Mouse (Mus musculus) stomach, embryonic 15.5 days (tissue): ENCODE measurements around the gene Atp11a. TPM values are rescaled to one million over a fixed set of nuclear protein-coding genes. Genes with fewer than 3 reads are reported as not detected.

Experiments
- ATAC-seq: fragments of 200-750 bp; cut with Nextera tagmentation; 2 replicates; pipeline ENCODE4 v1.8.0; 2017; ENCODE audit warnings: low read depth, moderate number of reproducible peaks, moderate TSS enrichment; ENCODE audit not compliant: insufficient read depth, low FRiP score
- H3K27ac ChIP-seq: fragments of 300-500 bp; sonication (generic); 2 replicates; pipeline ENCODE4 v1.5.1; 2015; ENCODE audit warnings: mild to moderate bottlenecking, inconsistent platforms
- H3K27me3 ChIP-seq: fragments of 300-500 bp; sonication (generic); replicated peaks from 2 replicates; pipeline ENCODE4 v1.6.1; 2015; ENCODE audit warnings: inconsistent platforms
- H3K36me3 ChIP-seq: fragments of 300-500 bp; sonication (generic); 2 replicates; pipeline ENCODE4 v1.6.1; 2015; ENCODE audit warnings: inconsistent platforms
- H3K4me1 ChIP-seq: fragments of 300-500 bp; sonication (generic); 2 replicates; pipeline ENCODE4 v1.6.1; 2015; ENCODE audit warnings: inconsistent platforms
- H3K4me2 ChIP-seq: fragments of 300-500 bp; sonication (generic); 2 replicates; pipeline ENCODE4 v1.6.1; 2015; ENCODE audit warnings: mild to moderate bottlenecking, inconsistent platforms
- H3K4me3 ChIP-seq: fragments of 300-500 bp; sonication (generic); replicated peaks from 2 replicates; pipeline ENCODE4 v1.5.1; 2015; ENCODE audit warnings: inconsistent platforms
- H3K9ac ChIP-seq: fragments of 300-500 bp; sonication (generic); 2 replicates; pipeline ENCODE4 v1.6.1; 2015; ENCODE audit warnings: inconsistent platforms
- H3K9me3 ChIP-seq: fragments of 300-500 bp; sonication (generic); 2 replicates; pipeline ENCODE4 v1.6.1; 2016; ENCODE audit warnings: inconsistent platforms
- WGBS: fragments of 180-500 bp; shearing (Covaris S2); methylation state at CpG from one replicate; pipeline ENCODE4 v1.1.7; 2015; 5-methylcytosine and 5-hydroxymethylcytosine counted together
- polyA plus RNA-seq: library from polyadenylated mRNA; unstranded; fragments of >200 nt; fragmentation: Nextera tagmentation; extraction: Ambion mirVana; gene quantifications from 2 replicates; pipeline ENCODE4 v1.2.1, GENCODE M21; 2015

The Atp11a gene
- polyA plus RNA-seq, 1 experiment from 2014 or later = 16.2 TPM

DNA sequence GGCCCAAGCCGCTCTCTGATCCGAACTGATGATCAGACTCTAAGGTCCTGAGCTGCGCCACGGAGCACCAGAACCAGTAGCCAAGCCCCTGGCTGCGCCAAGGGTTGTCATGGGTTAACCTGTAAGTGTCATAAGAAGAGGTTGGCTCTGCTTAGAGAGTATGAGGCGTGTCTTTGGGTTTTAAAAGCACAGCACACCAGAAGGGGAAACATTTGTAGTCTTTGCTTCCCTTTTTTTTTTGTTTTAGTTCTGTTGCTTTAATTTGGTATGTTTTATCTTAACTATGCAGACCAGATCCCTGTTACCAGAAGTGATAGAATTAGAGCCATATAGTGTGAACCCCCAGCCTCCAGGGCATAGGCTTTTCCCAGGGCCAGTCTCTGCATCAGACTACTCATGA, 123.3 kb downstream of the Atp11a start:
- no peak for ATAC-seq
- H3K9me3 ChIP-seq = no peaks in the 10 kb centered on the region
- no peak overlapping the region for H3K27ac ChIP-seq
- 0 out of 2 replicates have a peak, but pooled peaks cover 3% of the 10 kb centered on the region for H3K27me3 ChIP-seq
- H3K36me3 ChIP-seq = no peaks in the 10 kb centered on the region
- 0 out of 2 replicates have a peak, but pooled peaks cover 4% of the 10 kb centered on the region for H3K4me1 ChIP-seq
- H3K4me2 ChIP-seq = no peak overlapping the region
- no peak overlapping the region for H3K9ac ChIP-seq
- WGBS = 82% methylated on average over 6 of the region's 6 CpGs
- no peak overlapping the region for H3K4me3 ChIP-seq

DNA sequence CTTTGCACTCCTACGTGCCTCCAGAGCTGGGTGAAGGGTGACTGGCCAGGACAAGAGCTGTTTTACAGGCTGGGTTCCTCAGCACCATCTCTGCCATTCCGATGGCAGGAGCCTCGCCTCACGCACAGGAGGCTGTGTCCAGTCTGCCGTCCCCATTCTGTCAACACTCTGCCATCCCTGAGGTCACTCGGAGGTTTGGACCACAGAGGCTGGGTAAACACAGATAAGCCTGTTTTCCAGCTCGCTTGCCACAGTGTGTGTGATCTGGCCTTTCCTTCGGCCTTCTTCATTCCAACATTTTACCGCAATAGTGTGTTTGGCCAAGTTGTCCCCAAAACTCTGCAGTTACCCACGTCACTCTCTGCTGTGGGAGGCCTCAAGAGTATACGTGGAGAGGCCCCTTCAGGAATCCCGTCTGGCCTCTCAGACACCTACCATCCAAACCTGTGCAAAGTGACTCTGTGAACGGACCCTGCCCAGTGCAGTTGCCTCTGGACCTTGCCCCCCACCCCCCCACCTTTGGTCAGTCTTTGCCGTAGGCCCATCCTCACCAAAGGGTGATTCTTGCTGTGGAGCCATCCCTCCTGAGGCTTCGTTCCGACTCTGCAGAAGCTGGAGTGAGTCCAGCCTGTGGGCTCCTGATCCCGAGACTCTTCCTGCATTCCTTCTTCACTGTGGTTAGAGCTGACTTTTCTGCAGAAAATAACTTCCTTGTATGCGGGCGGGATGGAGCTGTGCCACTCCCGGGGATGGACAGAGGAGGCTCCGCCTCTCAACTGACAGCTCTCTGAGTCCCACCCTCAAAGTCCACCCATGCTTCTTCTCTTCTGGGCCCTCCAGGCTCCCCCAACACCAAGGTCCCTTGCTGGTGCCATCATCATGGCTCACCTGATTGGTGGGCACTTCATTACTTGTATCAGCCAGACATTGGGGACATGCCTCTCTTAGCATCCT, 126.5 kb downstream of the Atp11a start:
- no peak overlapping the region for H3K4me3 ChIP-seq
- H3K4me1 ChIP-seq = 0 out of 2 replicates have a peak, but pooled peaks cover 4% of the 10 kb centered on the region
- no peaks in the 10 kb centered on the region for H3K9me3 ChIP-seq
- no peak overlapping the region for H3K27ac ChIP-seq
- no peaks in the 10 kb centered on the region for H3K36me3 ChIP-seq
- H3K27me3 ChIP-seq = no peaks in the 10 kb centered on the region
- WGBS = 54% methylated on average over 21 of the region's 21 CpGs
- no peak overlapping the region for H3K4me2 ChIP-seq
- no peak overlapping the region for H3K9ac ChIP-seq
- no peak for ATAC-seq

DNA sequence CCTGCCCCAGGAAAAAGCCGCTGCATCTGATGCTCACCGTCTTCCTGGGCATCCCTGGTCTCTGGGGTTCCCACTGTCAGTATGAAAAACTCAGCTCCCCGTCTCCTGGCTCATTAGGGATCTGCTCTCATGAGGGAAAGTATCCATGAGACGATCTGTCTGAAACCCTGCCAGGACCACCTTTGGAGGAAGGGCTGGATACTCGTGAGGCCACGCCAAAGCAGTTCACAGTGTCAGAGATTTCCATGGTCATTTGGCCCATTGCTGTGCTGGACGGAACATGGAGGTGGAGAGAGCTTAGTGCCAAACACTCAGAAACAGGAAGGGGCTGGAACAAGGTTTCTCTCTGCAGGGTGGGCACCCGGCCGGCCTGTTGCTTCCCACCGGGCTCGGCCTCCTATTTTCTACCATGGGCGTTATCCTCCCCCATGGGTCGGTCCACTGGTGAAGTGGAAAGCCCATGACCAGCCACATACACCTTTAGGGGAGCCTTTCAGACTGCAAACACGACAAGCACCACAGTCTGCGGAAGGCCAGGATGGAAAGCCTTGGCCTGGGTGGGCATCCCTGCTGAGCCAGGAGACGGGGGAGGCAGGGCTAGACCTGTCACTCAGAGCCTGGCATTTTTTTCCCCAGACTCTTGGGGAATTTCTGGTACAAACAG, 131.1 kb downstream of the Atp11a start:
- Histone ChIP-seq H3K4me3 (no peak overlapping the region), H3K4me2 (no peak overlapping the region), H3K36me3 (no peaks in the 10 kb centered on the region), H3K9ac (no peak overlapping the region), H3K4me1 (0 out of 2 replicates have a peak, but pooled peaks cover 4% of the 10 kb centered on the region), H3K27ac (no peak overlapping the region), H3K27me3 (no peaks in the 10 kb centered on the region), H3K9me3 (no peaks in the 10 kb centered on the region)
- ATAC-seq = no peak
- 82% methylated on average over 16 of the region's 16 CpGs for WGBS

DNA sequence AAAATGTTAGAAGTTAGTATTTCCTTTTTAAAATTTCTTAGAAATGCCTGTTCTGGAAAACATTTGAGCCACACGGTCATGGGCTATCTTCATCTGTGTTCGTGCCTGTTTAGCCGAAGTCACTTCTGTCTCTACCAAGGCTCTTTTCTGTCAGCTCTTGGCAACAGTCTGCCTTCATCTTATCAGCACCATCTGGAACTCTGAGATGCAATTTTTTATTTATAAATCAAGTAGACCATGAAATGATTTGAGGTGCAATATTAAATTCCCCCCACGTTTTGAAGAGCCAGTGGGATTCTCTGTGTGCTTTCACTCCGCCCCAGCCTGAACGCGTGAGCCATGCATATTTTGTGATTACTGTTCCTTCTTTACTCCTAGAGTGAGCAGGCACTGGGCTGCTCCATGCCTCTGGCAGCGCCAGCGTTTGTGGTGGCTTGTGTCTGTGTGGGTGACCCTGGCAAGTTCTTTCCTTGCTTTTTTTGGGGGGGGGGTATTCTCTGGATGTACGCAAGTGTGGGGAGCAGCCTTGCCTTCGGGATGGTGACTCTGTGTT, 132.3 kb downstream of the Atp11a start:
- Histone ChIP-seq H3K9me3 (no peaks in the 10 kb centered on the region), H3K4me3 (no peak overlapping the region), H3K27me3 (no peaks in the 10 kb centered on the region), H3K27ac (no peak overlapping the region), H3K9ac (no peak overlapping the region), H3K4me1 (no peaks in the 10 kb centered on the region), H3K36me3 (no peaks in the 10 kb centered on the region), H3K4me2 (no peak overlapping the region)
- WGBS = 86% methylated on average over 11 of the region's 11 CpGs
- ATAC-seq = no peak

DNA sequence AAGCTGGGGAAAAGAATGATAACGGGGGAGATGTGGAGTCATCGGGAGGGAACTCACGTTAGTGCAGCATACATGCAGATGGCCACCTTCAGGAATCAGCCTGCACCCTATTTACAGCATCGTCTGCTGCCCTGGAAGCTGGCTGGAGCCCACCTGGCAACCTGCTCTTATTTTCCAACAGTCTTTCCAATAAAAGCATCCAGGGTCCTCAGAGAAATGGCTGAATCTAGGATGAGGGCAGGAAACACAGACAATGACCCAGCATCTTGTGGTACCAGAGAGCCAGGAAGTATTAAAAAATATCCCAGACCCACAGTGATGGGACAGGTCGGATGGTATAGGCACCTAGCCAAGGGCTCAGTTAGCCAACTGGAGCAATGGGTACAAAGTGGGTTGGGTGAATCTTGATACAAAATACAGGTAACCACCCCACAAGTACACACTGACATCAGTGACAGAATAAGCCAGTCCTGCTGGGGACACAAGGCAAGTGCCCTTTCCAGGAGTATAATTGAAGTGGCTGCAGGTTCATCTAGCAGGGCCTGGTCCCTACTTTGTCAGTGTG, 136.2 kb downstream of the Atp11a start:
- 70% methylated on average over 5 of the region's 5 CpGs for WGBS
- no peak for ATAC-seq
- no peaks in the 10 kb centered on the region for H3K9me3 ChIP-seq
- H3K4me3 ChIP-seq = no peak overlapping the region
- H3K36me3 ChIP-seq = no peaks in the 10 kb centered on the region
- no peak overlapping the region for H3K4me2 ChIP-seq
- H3K4me1 ChIP-seq = 0 out of 2 replicates have a peak, but pooled peaks cover 3% of the 10 kb centered on the region
- no peak overlapping the region for H3K27ac ChIP-seq
- H3K9ac ChIP-seq = no peak overlapping the region
- no peaks in the 10 kb centered on the region for H3K27me3 ChIP-seq

DNA sequence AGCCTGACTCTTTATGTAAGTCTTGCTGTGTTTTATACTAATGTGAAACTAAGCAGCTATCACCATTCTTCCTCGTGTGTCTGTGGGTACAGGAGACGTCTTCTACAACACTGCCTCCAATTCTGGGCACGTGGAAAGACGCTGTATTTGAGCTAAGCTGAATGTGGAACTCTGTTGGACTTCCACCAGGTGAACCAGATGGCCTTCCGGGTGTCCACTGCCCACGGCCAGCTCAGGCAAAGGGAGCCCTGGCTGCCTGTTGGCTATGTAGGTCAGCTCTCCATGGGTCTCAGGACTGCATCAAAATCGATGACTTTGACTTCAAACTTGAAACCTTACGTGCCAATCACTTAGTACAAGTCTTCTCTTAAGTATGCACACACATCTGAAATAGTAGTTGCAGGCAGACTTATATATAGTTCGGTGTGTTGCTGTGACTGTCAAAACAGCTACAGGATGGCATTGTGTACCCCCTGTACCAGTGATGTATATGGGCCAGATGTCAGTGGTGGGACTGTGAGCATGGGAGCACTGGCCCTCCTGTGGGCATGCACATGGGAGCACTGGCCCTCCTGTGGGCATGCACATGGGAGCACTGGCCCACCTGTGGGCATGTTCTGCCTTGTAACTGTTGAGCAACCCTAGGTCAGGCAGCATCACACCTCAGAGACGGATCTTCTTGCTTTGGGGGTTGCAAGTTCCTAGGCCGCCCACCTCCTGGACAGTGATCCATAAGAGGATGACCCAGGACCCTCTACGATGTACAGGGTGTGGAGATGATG, 137.2 kb downstream of the Atp11a start:
- H3K4me3 ChIP-seq = no peak overlapping the region
- 0 out of 2 replicates have a peak, but pooled peaks have one; percentile 8 for ATAC-seq
- no peaks in the 10 kb centered on the region for H3K27me3 ChIP-seq
- H3K4me1 ChIP-seq = 0 out of 2 replicates have a peak, but pooled peaks cover 3% of the 10 kb centered on the region
- H3K9me3 ChIP-seq = no peaks in the 10 kb centered on the region
- 79% methylated on average over 12 of the region's 12 CpGs for WGBS
- H3K4me2 ChIP-seq = no peak overlapping the region
- H3K36me3 ChIP-seq = no peaks in the 10 kb centered on the region
- no peak overlapping the region for H3K9ac ChIP-seq
- no peak overlapping the region for H3K27ac ChIP-seq

DNA sequence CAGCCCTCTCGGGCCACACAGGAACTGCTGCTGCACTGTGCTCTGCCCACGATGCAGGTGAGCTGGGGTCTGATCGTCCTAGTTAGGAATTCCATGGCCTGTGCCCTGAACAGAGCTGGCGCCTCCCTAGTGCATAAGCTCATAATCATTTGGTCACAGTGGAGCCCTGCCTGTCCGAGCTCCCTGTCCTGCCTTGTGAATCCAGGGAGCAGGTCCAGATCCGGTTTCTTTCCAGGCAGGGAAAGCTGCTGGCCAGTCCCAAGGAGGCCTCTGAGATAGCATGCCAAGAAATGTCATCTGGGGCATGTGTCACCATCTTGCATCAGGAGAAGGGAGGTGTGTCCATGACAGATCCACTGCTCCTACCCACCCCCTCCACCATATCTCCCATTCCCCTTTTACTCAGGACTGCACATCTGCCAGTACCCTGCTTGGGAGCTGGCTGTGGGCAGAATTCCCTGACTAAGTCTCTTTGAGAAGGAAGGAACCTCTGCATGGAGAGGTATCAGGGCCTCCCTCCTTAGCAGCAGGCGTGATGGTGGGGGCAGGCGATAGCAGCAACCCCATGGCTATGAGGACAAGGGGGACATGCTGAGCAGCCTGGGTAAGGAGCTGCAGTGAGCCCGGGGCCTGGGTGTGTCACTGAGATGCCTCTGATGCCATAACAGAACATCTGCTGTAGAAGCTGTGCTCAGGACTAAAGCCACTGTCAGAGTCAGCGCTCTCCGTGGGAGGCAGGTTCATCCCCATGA, 138.1 kb downstream of the Atp11a start:
- no peak for ATAC-seq
- Histone ChIP-seq H3K9ac (no peak overlapping the region), H3K27me3 (no peaks in the 10 kb centered on the region), H3K36me3 (no peaks in the 10 kb centered on the region), H3K4me2 (no peak overlapping the region), H3K4me1 (0 out of 2 replicates have a peak, but pooled peaks cover 3% of the 10 kb centered on the region), H3K9me3 (no peaks in the 10 kb centered on the region), H3K27ac (no peak overlapping the region), H3K4me3 (no peak overlapping the region)
- WGBS = 77% methylated on average over 11 of the region's 11 CpGs

DNA sequence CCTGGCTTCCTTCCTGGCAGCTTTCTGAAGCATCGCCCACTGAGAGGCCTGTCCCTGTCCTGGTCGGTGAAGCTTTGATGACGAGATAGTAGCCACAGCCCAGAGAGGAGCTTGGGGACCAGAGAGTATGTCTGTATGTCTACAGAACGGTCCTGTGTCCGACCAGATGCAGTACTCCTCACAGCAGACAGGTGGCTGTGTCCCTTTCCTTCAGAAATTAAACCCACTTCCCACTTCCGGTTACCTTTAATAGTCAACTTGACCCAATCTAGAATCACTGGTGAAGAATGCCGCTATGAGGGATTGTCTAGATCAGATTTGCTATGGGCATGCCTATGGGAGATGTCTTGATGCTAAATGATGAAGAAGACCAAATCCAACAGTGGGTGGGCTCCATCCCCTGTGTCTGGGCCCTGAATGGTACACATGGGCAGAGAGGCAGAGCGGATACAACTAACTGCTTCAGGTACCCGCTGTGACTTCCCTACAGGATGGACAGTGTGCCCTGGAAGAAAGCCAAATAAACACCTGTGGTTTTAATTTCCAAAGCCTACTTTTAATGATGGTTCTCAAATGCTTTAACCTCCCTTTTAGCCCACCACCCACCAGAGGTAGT, 138.8 kb downstream of the Atp11a start:
- ATAC-seq = no peak
- H3K9me3 ChIP-seq = no peaks in the 10 kb centered on the region
- no peak overlapping the region for H3K27ac ChIP-seq
- H3K9ac ChIP-seq = no peak overlapping the region
- H3K4me2 ChIP-seq = no peak overlapping the region
- 0 out of 2 replicates have a peak, but pooled peaks cover 3% of the 10 kb centered on the region for H3K4me1 ChIP-seq
- H3K36me3 ChIP-seq = no peaks in the 10 kb centered on the region
- no peak overlapping the region for H3K4me3 ChIP-seq
- no peaks in the 10 kb centered on the region for H3K27me3 ChIP-seq
- WGBS = 64% methylated on average over 9 of the region's 9 CpGs

DNA sequence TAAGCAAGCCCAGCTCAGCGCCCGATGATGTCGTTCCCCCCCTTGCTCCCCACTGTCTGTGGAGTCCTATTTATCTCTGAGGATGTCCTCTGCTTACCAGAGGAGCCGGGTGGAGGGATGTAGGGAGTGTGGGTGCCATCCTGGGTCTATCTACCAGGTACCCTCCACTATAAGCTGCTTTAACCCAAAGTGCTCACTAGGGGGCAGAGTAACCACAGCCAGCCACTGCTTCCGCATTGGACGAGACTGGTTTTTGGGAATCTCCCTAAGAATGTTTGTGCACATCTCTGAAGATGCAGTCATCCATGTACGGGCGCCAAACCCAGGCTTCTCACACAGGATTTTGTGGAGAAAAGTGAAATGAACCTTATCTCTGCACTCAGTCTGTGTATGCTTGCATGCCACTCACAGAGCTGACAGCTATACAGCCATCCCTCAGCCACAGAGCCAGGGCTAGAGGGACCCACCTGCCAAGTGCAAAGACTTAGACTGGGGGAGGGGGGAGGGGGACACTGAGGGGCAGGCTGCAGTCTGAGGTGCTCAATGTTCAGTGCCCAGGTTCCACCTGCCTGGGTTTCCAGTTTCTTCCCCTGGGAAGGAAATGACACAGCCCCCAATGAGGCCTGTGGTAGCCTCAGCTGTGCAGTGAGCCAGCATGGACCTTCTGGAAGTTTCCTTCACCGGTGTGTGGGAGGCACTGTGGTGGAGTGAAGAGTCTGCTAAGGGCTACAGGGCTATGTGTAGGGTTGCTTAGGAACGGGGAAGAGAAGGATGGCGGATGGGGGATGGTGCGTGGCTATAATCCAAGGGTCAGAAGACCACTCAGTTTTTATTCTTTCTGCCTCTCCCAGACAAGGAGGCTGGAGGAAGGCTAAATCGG, 139.9 kb downstream of the Atp11a start:
- 37% methylated on average over 13 of the region's 13 CpGs for WGBS
- Histone ChIP-seq H3K9ac (no peak overlapping the region), H3K27ac (no peak overlapping the region), H3K9me3 (no peaks in the 10 kb centered on the region), H3K4me3 (no peak overlapping the region), H3K36me3 (no peaks in the 10 kb centered on the region), H3K4me1 (0 out of 2 replicates have a peak, but pooled peaks cover 3% of the 10 kb centered on the region), H3K27me3 (no peaks in the 10 kb centered on the region), H3K4me2 (no peak overlapping the region)
- ATAC-seq = no peak

DNA sequence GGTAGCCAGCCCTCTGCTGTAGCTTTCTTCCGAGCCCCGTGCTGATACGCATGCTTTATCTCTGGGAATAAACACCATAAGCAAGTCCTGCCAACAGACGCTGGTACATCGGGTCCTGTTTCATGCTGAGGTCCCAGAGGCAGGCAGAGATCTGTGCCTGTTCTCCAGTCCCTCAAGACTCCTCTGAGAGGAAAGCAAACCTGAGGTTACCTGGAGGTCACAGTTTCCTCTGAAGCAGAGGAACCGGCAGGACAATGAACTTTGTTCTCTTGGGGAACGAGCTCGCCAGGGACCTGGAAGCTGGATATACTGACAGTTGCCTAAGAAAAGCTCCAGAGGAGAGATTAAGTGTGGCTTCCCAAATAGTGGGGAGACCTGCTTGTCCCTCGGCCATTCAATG, 141.0 kb downstream of the Atp11a start:
- ATAC-seq = no peak
- Histone ChIP-seq H3K4me2 (no peak overlapping the region), H3K4me1 (0 out of 2 replicates have a peak, but pooled peaks cover 3% of the 10 kb centered on the region), H3K9ac (no peak overlapping the region), H3K9me3 (no peaks in the 10 kb centered on the region), H3K27me3 (no peaks in the 10 kb centered on the region), H3K4me3 (no peak overlapping the region), H3K27ac (no peak overlapping the region), H3K36me3 (no peaks in the 10 kb centered on the region)
- WGBS = 33% methylated on average over 9 of the region's 9 CpGs
